Mouse (Mus musculus) ES-E14 (cell line): Measurements from ENCODE around the gene Dnal1. TPM values are rescaled to one million over a fixed set of nuclear protein-coding genes. Genes with fewer than 3 reads are reported as not detected.
A peak's percentile ranks its signal among the peaks of the same experiment; 100 is the strongest.

Source experiments
- DNase-seq: peaks from one replicate; pipeline ENCODE4 v3.0.0-alpha.2; 2013; ENCODE audit warnings: low read depth, low spot score
- H3K27ac ChIP-seq: 2 replicates; pipeline ENCODE4 v1.5.1; 2012; ENCODE audit warnings: low read depth, mild to moderate bottlenecking, low read length, moderate library complexity, mixed read lengths; ENCODE audit not compliant: poor library complexity, insufficient read depth, severe bottlenecking
- H3K36me3 ChIP-seq: 2 replicates; pipeline ENCODE4 v1.6.1; 2012; ENCODE audit warnings: mild to moderate bottlenecking, low read length, moderate library complexity, mixed read lengths; ENCODE audit not compliant: control insufficient read depth, poor library complexity, insufficient read depth, severe bottlenecking
- H3K4me1 ChIP-seq, 2 experiments: fragments of 150-350 bp in 1 of 2; sonication (generic) in 1 of 2; 2 replicates each; pipeline ENCODE4 v1.6.1; 2012; ENCODE audit warnings: low read length in 2 of 2, mild to moderate bottlenecking in 1 of 2, mixed read lengths in 1 of 2; ENCODE audit not compliant: control insufficient read depth in 2 of 2, insufficient read depth in 2 of 2, poor library complexity in 1 of 2
- H3K4me3 ChIP-seq, 2 experiments: fragments of 150-350 bp in 1 of 2; sonication (generic) in 1 of 2; 2 replicates each; pipeline ENCODE4 v1.5.1; 2012; ENCODE audit warnings: low read length in 2 of 2, low read depth in 1 of 2, mild to moderate bottlenecking in 1 of 2, mixed read lengths in 1 of 2; ENCODE audit not compliant: insufficient read depth in 1 of 2, poor library complexity in 1 of 2, severe bottlenecking in 1 of 2
- H3K9ac ChIP-seq: 2 replicates; pipeline ENCODE4 v1.6.1; 2012; ENCODE audit warnings: low read depth, mild to moderate bottlenecking, low read length, mixed read lengths; ENCODE audit not compliant: poor library complexity, insufficient read depth, severe bottlenecking
- H3K9me3 ChIP-seq: fragments of 150-350 bp; sonication (generic); 2 replicates; pipeline ENCODE4 v1.6.1; 2012; ENCODE audit warnings: low read depth, mild to moderate bottlenecking, low read length; ENCODE audit not compliant: control insufficient read depth, insufficient read depth
- CHD2 ChIP-seq: IDR thresholded peaks from 2 replicates; pipeline ENCODE4 v1.6.1; 2014; ENCODE audit warnings: mild to moderate bottlenecking, low read depth, low read length, inconsistent platforms
- HCFC1 ChIP-seq: IDR thresholded peaks from 2 replicates; pipeline ENCODE4 v1.6.1; 2012; ENCODE audit warnings: low read length, inconsistent platforms, borderline replicate concordance; ENCODE audit not compliant: insufficient read depth
- MAFK ChIP-seq: IDR thresholded peaks from 2 replicates; pipeline ENCODE4 v1.6.1; 2014; ENCODE audit warnings: mild to moderate bottlenecking, low read depth, low read length, inconsistent platforms; ENCODE audit not compliant: insufficient read depth
- ZC3H11A ChIP-seq: IDR thresholded peaks from 2 replicates; pipeline ENCODE4 v1.6.1; 2012; ENCODE audit warnings: low read depth, mild to moderate bottlenecking, inconsistent platforms, low read length, borderline replicate concordance
- ZNF384 ChIP-seq: IDR thresholded peaks from 2 replicates; pipeline ENCODE4 v1.6.1; 2012; ENCODE audit warnings: low read depth, low read length, inconsistent platforms
- in situ Hi-C, 2 experiments: fragments of 600-800 bp; cut with MboI; formaldehyde crosslinking; loops; one replicate each; pipeline ENCODE4 v1.15.1; 2025; ENCODE audit warnings: low sequenced_read_pairs in 2 of 2, inconsistent platforms in 1 of 2; ENCODE audit not compliant: unreplicated experiment in 2 of 2
- total RNA-seq: library from RNA; depleted of rRNA; stranded (reverse); fragments of 300-350 nt; gene quantifications from 2 replicates; pipeline ENCODE4 v1.2.3, GENCODE M21; 2012

Dnal1 gene
- total RNA-seq, 1 experiment: 3.5 TPM

GRCm38 (mm10) chr12:84142281-84143050 lies 28.3 kb downstream of the Dnal1 start:
- TF ChIP-seq CHD2 (no peak), MAFK (no peak), HCFC1 (no peak), ZNF384 (no peak)
- no peaks in the 10 kb centered on the region for H3K9me3 ChIP-seq
- no peak overlapping the region for H3K27ac ChIP-seq
- H3K4me3 ChIP-seq: no peak overlapping the region
- no peak for DNase-seq
- no peaks in the 10 kb centered on the region for H3K36me3 ChIP-seq
- no peaks in the 10 kb centered on the region for H3K4me1 ChIP-seq
- in situ Hi-C loops: no loop called here
- H3K9ac ChIP-seq: no peak overlapping the region

GRCm38 (mm10) chr12:84147954-84148621 lies 33.9 kb downstream of the Dnal1 start, which contains the start of gene Pnma1:
Pnma1 (minus strand) TSS chr12:84148489.
- in situ Hi-C loops: no loop called here
- Histone ChIP-seq H3K36me3 (peaks cover 15% of the 10 kb centered on the region), H3K27ac (no peak within 1 kb of the TSS), H3K4me1 (peaks cover 0 to 4% of the 10 kb centered on the region in 2 experiments; a peak in 1 of 4 replicates), H3K9ac (peak within 1 kb of the TSS; percentile 11), H3K9me3 (no peaks in the 10 kb centered on the region), H3K4me3 (peak within 1 kb of the TSS; percentile 41 to 60)
- DNase-seq: no peak
- TF ChIP-seq CHD2 (no peak), HCFC1 (0 out of 2 replicates have a peak, but pooled peaks have one; percentile 29)

DNA sequence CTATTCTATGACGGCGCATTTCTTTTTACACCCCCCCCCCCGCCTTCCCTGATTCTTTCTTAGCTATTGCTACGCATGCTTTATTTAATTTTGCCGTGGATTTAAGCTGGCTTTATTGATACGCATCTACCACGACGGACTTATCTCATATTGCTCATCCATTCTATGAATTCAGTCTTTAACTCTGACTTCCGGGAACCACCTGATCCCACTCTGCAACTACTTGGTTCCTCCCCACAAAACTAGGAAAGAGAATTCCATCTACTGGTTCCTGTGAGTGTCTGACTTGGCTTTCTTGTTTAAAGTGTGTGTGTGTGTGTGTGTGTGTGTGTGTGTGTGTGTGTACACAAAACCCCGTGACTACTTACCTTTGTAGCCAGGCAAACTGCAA lies 34.5 kb downstream of the Dnal1 start:
- in situ Hi-C loops: no loop called here
- no peak for DNase-seq
- H3K4me1 ChIP-seq: peaks cover 0 to 9% of the 10 kb centered on the region in 2 experiments; a peak in 1 of 4 replicates

DNA sequence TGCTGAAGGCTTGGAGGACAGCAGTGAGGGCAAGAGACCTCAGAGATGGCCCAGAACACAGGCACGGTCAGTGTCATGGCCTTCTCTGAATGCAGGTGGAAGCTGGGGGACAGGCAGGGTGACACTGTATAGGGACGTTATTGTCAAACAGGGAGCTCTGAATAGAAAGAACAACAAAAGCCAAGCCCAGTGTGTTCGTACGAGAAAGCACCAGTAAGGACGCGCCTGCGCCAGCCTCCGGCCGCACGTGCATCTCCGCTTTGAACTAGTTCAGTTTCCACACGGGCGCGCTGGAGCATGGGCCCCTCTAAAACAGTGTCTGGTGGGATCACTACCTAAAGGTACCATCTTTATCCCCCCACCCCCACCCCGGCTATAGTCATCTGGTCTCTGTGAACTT lies 35.8 kb downstream of the Dnal1 start:
- Histone ChIP-seq H3K4me3 (no peak overlapping the region), H3K36me3 (peaks cover 25% of the 10 kb centered on the region), H3K9me3 (no peaks in the 10 kb centered on the region), H3K9ac (no peak overlapping the region), H3K4me1 (peaks cover 0 to 10% of the 10 kb centered on the region in 2 experiments; a peak in 1 of 4 replicates), H3K27ac (no peak overlapping the region)
- no peak for TF ChIP-seq CHD2
- TF ChIP-seq HCFC1: no peak
- no peak for TF ChIP-seq ZNF384
- in situ Hi-C loops: no loop called here
- DNase-seq: no peak

More for the DNA sequence above, 34.5 kb downstream of the Dnal1 start:
- Histone ChIP-seq H3K9ac (no peak overlapping the region), H3K36me3 (peaks cover 19% of the 10 kb centered on the region), H3K4me3 (peak overlapping the region in 1 of 2 experiments; percentile 60; a peak in 3 of 4 replicates), H3K27ac (no peak overlapping the region), H3K9me3 (no peaks in the 10 kb centered on the region)
- TF ChIP-seq ZC3H11A (no peak), ZNF384 (no peak), HCFC1 (no peak), MAFK (no peak), CHD2 (no peak)
